8 mouse cellular contexts compared by ENCODE assay signal in genomic region chr8:121850436-121850820, GRCm38 (mm10). TPM values are rescaled to one million over a fixed set of nuclear protein-coding genes. Genes with fewer than 3 reads are reported as not detected.
DNase-seq lines count a peak whose midpoint lies in the region; ATAC-seq and TF ChIP-seq lines count a peak whose summit lies in the region.

No protein-coding gene starts in this region.

- WGBS in limb, embryonic 15.5 days, result 40% methylated on average over 12 of the region's 12 CpGs
- 48% methylated on average over 12 of the region's 12 CpGs for WGBS in stomach, postnatal 0 days

- intact Hi-C loops in left cerebral cortex, postnatal 25 days (cut with DNase I), result loop anchor here (2.0 kb wide), 1 partner anchor 84 kb away; no protein-coding TSS in a partner anchor

- TF ChIP-seq POLR2A in testis, adult 2 months (IDR thresholded peaks at IDR 0.05; ENCODE audit: control insufficient read depth, low read depth, low read length), result no peak

- TF ChIP-seq CTCF in testis, adult 2 months (IDR thresholded peaks at IDR 0.05; ENCODE audit: control insufficient read depth, insufficient read depth, insufficient replicate concordance, low read depth, low read length), result no peak
- TF ChIP-seq CTCF in stomach, postnatal 0 days (IDR thresholded peaks at IDR 0.05; ENCODE audit: low read depth), result no peak

- no peak overlapping the region for H3K27ac ChIP-seq in testis, adult 2 months (ENCODE audit: control insufficient read depth, insufficient read depth, low read depth, low read length)
- H3K27ac ChIP-seq in limb, embryonic 15.5 days, result no peak overlapping the region
- no peak overlapping the region for H3K27ac ChIP-seq in stomach, postnatal 0 days (replicated peaks)

- H3K27me3 ChIP-seq in testis, adult 2 months (ENCODE audit: control insufficient read depth, insufficient read depth, low read length), result no peaks in the 10 kb centered on the region
- H3K27me3 ChIP-seq in limb, embryonic 15.5 days, result no peaks in the 10 kb centered on the region
- no peaks in the 10 kb centered on the region for H3K27me3 ChIP-seq in stomach, postnatal 0 days (ENCODE audit: control insufficient read depth, insufficient read depth, low read length)

- H3K9ac ChIP-seq in limb, embryonic 15.5 days, result no peak overlapping the region
- H3K9ac ChIP-seq in stomach, postnatal 0 days (ENCODE audit: low read length), result peak overlapping the region; percentile 53; the same call in 1 of the 2 replicates

- H3K9me3 ChIP-seq in limb, embryonic 15.5 days, result no peaks in the 10 kb centered on the region
- H3K9me3 ChIP-seq in stomach, postnatal 0 days (ENCODE audit: control insufficient read depth, low read length), result no peaks in the 10 kb centered on the region

- no peaks in the 10 kb centered on the region for H3K36me3 ChIP-seq in testis, adult 2 months (ENCODE audit: control insufficient read depth, insufficient read depth, low read length)
- H3K36me3 ChIP-seq in limb, embryonic 15.5 days, result no peaks in the 10 kb centered on the region
- no peaks in the 10 kb centered on the region for H3K36me3 ChIP-seq in stomach, postnatal 0 days (ENCODE audit: control insufficient read depth, insufficient read depth, low read length)

- peak overlapping the region; percentile 85 for H3K4me3 ChIP-seq in testis, adult 2 months (ENCODE audit: control insufficient read depth, low read depth, low read length)
- peak overlapping the region; percentile 22; the same call in 1 of the 2 replicates for H3K4me3 ChIP-seq in limb, embryonic 15.5 days
- H3K4me3 ChIP-seq in stomach, postnatal 0 days (ENCODE audit: low read depth, low read length), result no peak overlapping the region

- no peak for TF ChIP-seq EP300 in stomach, postnatal 0 days (optimal IDR thresholded peaks at IDR 0.05)

- peaks cover 19% of the 10 kb centered on the region for H3K4me1 ChIP-seq in testis, adult 2 months (ENCODE audit: control insufficient read depth, insufficient read depth, low read length)
- peaks cover 14% of the 10 kb centered on the region for H3K4me1 ChIP-seq in limb, embryonic 15.5 days
- no peaks in the 10 kb centered on the region for H3K4me1 ChIP-seq in stomach, postnatal 0 days (replicated peaks; ENCODE audit: control insufficient read depth, insufficient read depth)

- peak overlapping the region; percentile 54 for H3K4me2 ChIP-seq in limb, embryonic 15.5 days
- H3K4me2 ChIP-seq in stomach, postnatal 0 days (replicated peaks; ENCODE audit: low read depth), result peak overlapping the region; percentile 50; the same call in 1 of the 2 replicates

- no peak for ATAC-seq in limb, embryonic 15.5 days (ENCODE audit: insufficient number of reproducible peaks, low FRiP score, low TSS enrichment, low read depth)
- no peak for ATAC-seq in stomach, postnatal 0 days (ENCODE audit: low FRiP score, low TSS enrichment)

- peak; percentile 13 for DNase-seq in embryo, embryonic 10 days (ENCODE audit: low spot score)
- DNase-seq in embryo, embryonic 9.5 days (ENCODE audit: extremely low spot score), result no peak
- no peak for DNase-seq in testis, postnatal 14 days (ENCODE audit: low spot score)
- DNase-seq in stomach, postnatal 0 days (ENCODE audit: low spot score), result no peak
- DNase-seq in left cerebral cortex, postnatal 25 days (ENCODE audit: low spot score in 2 of 2), result no peak
- DNase-seq in spleen, postnatal 4 days (ENCODE audit: low spot score in 2 of 2), result no peak

RNA-seq across cellular contexts. Expression of gene Klhdc4, which starts 21.1 kb away (rescaled TPM):
- polyA plus RNA-seq in testis, adult 2 months (2012; rRNA removed), result 12.5 and 13.6 TPM in 2 replicates
- 31.5 and 34.2 TPM in 2 replicates for polyA plus RNA-seq in limb, embryonic 15.5 days (2015; fragmentation: Nextera tagmentation; extraction: Ambion mirVana)
- 13.7 and 14.7 TPM in 2 replicates for polyA plus RNA-seq in stomach, postnatal 0 days (2015; fragmentation: Nextera tagmentation; extraction: Ambion mirVana)
- total RNA-seq in left cerebral cortex, postnatal 25 days (2021), result 10 to 100 TPM; 28.0 to 28.1 TPM

RNA-seq across cellular contexts. Expression of gene Slc7a5, which starts 57.1 kb away (rescaled TPM):
- 84.9 and 104 TPM in 2 replicates for polyA plus RNA-seq in testis, adult 2 months (2012; rRNA removed)
- polyA plus RNA-seq in limb, embryonic 15.5 days (2015; fragmentation: Nextera tagmentation; extraction: Ambion mirVana), result 24.5 and 27.4 TPM in 2 replicates
- polyA plus RNA-seq in stomach, postnatal 0 days (2015; fragmentation: Nextera tagmentation; extraction: Ambion mirVana), result 8.9 and 9.3 TPM in 2 replicates
- 10 to 100 TPM; 65.8 to 76.2 TPM for total RNA-seq in left cerebral cortex, postnatal 25 days (2021)
